8 mouse cellular contexts compared by ENCODE assay signal in the genomic region with DNA sequence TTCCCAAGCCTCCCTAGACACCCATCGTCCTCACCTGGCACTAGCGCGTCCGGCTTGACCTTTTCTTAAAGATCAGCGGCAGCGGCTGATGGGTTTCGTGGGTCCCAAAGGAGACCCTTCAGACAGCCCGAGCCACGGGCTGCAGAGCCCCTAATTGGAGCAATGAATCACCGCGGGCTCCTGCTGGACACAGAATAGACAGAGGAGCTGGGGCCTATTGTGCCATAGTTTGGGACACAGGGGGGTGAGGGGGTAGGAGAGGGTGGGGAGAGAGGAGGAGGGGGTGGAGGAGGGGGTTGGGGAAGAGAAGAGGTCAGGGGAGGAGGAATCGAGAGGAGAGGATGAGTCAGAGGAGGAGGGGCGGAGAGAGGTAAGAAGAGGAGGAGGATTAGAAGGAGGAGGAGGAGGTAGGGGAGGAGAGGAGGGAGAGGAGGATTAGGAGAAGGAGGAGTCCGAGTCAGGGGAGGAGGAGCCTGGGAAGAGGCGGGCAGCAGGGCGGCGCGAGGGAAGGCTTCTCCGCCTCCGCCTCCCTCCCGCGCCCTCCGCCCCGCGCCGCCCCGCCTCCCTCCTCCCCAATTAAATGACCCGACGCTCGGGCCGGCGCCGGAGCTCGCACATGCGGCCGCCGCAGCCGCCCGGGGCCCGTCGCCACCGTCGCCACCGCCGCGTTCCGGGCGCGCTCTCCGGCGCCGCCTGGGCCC. TPM values are rescaled to one million over a fixed set of nuclear protein-coding genes. Genes with fewer than 3 reads are reported as not detected.
A peak's percentile ranks its signal among the peaks of the same experiment; 100 is the strongest.
DNase-seq lines count a peak whose midpoint lies in the region; ATAC-seq lines count a peak whose summit lies in the region.

Gene Gse1 (plus strand): TSS at position 566 of the 701 bp plus-strand sequence.

- peak within 1 kb of the TSS; percentile 71 for H3K9ac ChIP-seq in forebrain, embryonic 12.5 days

- H3K36me3 ChIP-seq in forebrain, embryonic 12.5 days (replicated peaks) = no peaks in the 10 kb centered on the region

- H3K4me2 ChIP-seq in forebrain, embryonic 12.5 days = peak within 1 kb of the TSS; percentile 96

- no peaks in the 10 kb centered on the region for H3K9me3 ChIP-seq in forebrain, embryonic 12.5 days

- H3K27me3 ChIP-seq in forebrain, embryonic 12.5 days = peaks cover 42% of the 10 kb centered on the region

- WGBS in forebrain, embryonic 12.5 days = under 1% methylated on average over 15 of the region's 52 CpGs

- DNase-seq in R1 (ENCODE audit: low read depth, low spot score) = peak; percentile 92
- peak; percentile 68 for DNase-seq in cerebellum, adult 11 months
- DNase-seq in heart, postnatal 25 days (ENCODE audit: low spot score) = peak; percentile 72
- peak; percentile 61 to 73 for DNase-seq in layer of hippocampus, adult 18-20 months (ENCODE audit: low spot score in 2 of 2)
- DNase-seq in lung, adult 18-20 months = peak; percentile 89 to 92
- DNase-seq in ovary, postnatal 14 days (ENCODE audit: low spot score) = peak; percentile 66

- H3K27ac ChIP-seq in forebrain, embryonic 12.5 days = peak within 1 kb of the TSS; percentile 77

- intact Hi-C loops in heart, postnatal 25 days (cut with DNase I) = no loop called here

- peaks cover 83% of the 10 kb centered on the region for H3K4me1 ChIP-seq in forebrain, embryonic 12.5 days

- peak within 1 kb of the TSS; percentile 67 for H3K4me3 ChIP-seq in forebrain, embryonic 12.5 days (replicated peaks)

- peak; percentile 78 for ATAC-seq in forebrain, embryonic 12.5 days (ENCODE audit: low FRiP score)
- ATAC-seq in activated CD4-positive, CD25-positive, alpha-beta regulatory T cell, adult 4 months = no peak

RNA-seq across cellular contexts. Expression of gene Gse1, which starts in this region (rescaled TPM):
- 20.4 and 27.0 TPM in 2 replicates for polyA plus RNA-seq in forebrain, embryonic 12.5 days (2016; fragmentation: Nextera tagmentation; extraction: Ambion mirVana)
- 10 to 100 TPM; 20.1 to 25.9 TPM for total RNA-seq in heart, postnatal 25 days (2021)
- total RNA-seq in layer of hippocampus, adult 18-20 months (2021) = 100 to 1,000 TPM; 142 to 146 TPM
- 1 to 10 TPM; 2.9 to 4.1 TPM for polyA plus RNA-seq in activated CD4-positive, CD25-positive, alpha-beta regulatory T cell, adult 4 months (2017; shearing (Covaris generic))

Comparison
In these comparisons a context has a peak if more than half of its experiments do, and no peak if none do; other contexts are left out.
1. RNA of gene Gse1 (total RNA-seq): 142 to 146 TPM in layer of hippocampus, adult 18-20 months; 20.1 to 25.9 TPM in heart, postnatal 25 days; every median in the first group is over 4 times any median in the second.
2. Peak in every context shown above with its lines, with median percentiles within 50 percentile points of each other: DNase-seq.